Mouse (Mus musculus): Measurements from ENCODE around the gene Mfsd14a.

DNA sequence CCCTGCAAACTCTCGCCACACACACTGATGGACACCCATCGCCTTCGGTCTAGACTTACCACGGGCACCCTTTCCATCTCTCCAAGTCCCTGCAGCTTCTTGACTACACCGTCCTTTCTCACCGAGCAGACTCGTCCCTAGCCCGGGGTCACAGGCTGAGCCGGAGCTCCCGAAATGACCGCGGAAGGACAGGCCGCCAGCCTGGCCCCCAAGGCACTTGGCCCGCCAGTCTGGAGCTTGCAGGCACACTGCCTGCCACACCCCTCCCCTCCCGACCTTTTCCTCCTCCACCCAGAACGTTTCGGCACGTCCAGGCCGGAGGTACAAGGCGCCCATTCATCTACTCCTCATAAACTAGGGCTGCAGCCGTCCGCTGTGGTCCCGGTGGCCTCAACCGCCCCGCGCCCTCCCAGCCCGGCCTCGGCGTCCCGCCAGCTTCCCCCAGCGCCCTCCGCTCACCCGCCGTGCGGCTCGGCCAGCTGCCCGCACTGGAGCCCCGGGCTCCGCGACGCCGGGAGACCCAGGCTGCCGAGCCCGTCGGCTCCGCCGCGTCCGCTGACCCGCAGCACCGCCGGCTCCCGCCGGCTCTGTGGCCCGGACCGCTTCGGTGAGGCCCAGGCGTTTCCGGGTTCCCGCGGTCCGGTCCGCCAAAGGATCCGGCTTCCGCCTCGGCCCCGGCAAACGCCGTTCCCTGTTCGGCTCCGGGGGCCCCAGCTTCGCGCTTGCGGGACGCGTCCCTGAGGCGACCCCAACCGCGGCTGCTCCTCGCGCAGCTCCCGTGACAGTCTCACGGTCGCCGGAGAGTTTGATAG is 49.4 kb upstream of the Mfsd14a start:
- TF ChIP-seq CTCF (IDR thresholded peaks at IDR 0.05; ENCODE audit: extremely low read depth, insufficient read length, insufficient replicate concordance, low read depth, low read length): no peak
- TF ChIP-seq POLR2A (IDR thresholded peaks at IDR 0.05; ENCODE audit: low read depth, low read length): peak; percentile 65

All from small intestine, adult 2 months (tissue).